Mouse (Mus musculus) yolk sac, embryonic 10.5 days (tissue): Measurements from ENCODE around the gene Lrrfip1.

ENCODE experiments used
- DNase-seq: peaks from one replicate; pipeline ENCODE4 v3.0.0-alpha.2; 2017; ENCODE audit warnings: low spot score

Lrrfip1 gene

DNA sequence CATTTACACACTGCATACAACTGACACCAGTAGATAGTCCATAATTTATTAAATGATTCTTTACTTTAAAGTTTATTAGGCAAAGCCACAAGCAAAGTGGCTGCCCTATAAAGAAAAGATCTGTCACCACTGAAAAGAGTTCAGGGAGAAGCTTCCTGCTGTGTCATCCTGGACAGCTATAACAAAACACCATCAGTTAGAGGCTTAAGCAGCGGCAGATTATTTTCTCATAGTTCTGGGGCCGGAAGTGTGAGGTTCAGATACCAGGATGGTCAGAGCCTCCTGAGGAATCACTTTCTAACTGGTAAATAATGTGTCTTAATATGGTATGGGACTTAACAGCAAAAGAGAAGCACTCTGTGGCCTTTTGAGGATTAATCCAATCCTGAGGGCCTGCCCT, 153.0 kb downstream of the Lrrfip1 start:
- DNase-seq: no peak

- no peak for DNase-seq
Measured at GRCm38 (mm10) chr1:91166798-91167197, 168.3 kb downstream of the Lrrfip1 start.

DNA sequence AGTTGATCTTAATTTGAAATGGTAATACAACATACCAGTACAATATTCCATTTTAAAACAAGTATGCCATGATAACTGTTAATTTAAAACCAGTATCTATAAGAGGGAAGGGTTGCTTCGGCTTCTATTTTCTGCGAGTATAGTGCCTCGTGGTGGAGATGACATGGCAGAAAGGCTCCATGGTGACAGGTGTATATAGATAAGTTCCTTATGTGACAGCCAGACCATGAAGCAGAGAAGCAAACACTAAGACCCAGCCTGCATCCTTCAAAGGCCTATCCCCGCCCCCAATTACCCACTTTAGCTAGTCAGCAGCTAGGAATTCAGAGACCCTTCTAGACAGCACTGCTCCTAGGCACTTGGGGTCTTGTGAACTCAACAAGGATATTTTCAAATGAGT, 170.6 kb downstream of the Lrrfip1 start:
- DNase-seq: no peak

GRCm38 (mm10) chr1:91174796-91175195, 176.3 kb downstream of the Lrrfip1 start:
- DNase-seq: no peak

- DNase-seq: no peak
Measured at GRCm38 (mm10) chr1:91176026-91176425, 177.5 kb downstream of the Lrrfip1 start.

- no peak for DNase-seq
Measured at GRCm38 (mm10) chr1:91176871-91177270, 178.3 kb downstream of the Lrrfip1 start.
